In genomic region chr9:21181421-21182220, GRCm38 (mm10) we compare ENCODE assay signal across 8 mouse cellular contexts. TPM values are rescaled to one million over a fixed set of nuclear protein-coding genes. Genes with fewer than 3 reads are reported as not detected.
DNase-seq lines count a peak whose midpoint lies in the region; ATAC-seq and TF ChIP-seq lines count a peak whose summit lies in the region.

No protein-coding gene starts in this region.

- peak; percentile 60 for DNase-seq in gastrocnemius, adult 2 months
- DNase-seq in gastrocnemius, postnatal 36 days, result no peak
- DNase-seq in heart, adult 18-20 months, result peak; percentile 51 to 62
- DNase-seq in right cerebral cortex, postnatal 36 days (ENCODE audit: low spot score in 2 of 2), result no peak
- no peak for DNase-seq in frontal cortex, postnatal 10 days (ENCODE audit: low spot score in 2 of 2)

- H3K9ac ChIP-seq in kidney, embryonic 16.5 days (replicated peaks; ENCODE audit: low read length), result peak overlapping the region; percentile 73

- intact Hi-C loops in gastrocnemius, adult 2 months (cut with DNase I), result no loop called here
- intact Hi-C loops in gastrocnemius, postnatal 36 days (cut with DNase I), result no loop called here

- H3K27ac ChIP-seq in gastrocnemius, adult 2 months, result peak overlapping the region; percentile 76
- peak overlapping the region; percentile 13; the same call in 1 of the 2 replicates for H3K27ac ChIP-seq in kidney, embryonic 16.5 days (ENCODE audit: low read length)

- no peak for TF ChIP-seq CTCF in gastrocnemius, adult 2 months (IDR thresholded peaks at IDR 0.05)

- H3K4me1 ChIP-seq in kidney, embryonic 16.5 days (ENCODE audit: insufficient read depth, low read length), result peaks cover 29% of the 10 kb centered on the region
- H3K4me1 ChIP-seq in megakaryocyte, embryonic 14.5 days, result peaks cover 66% of the 10 kb centered on the region

- peak overlapping the region; percentile 70 for H3K4me2 ChIP-seq in kidney, embryonic 16.5 days (replicated peaks; ENCODE audit: low read depth, low read length)

- H3K36me3 ChIP-seq in kidney, embryonic 16.5 days (ENCODE audit: insufficient read depth, low read length), result no peaks in the 10 kb centered on the region
- peaks cover 13% of the 10 kb centered on the region for H3K36me3 ChIP-seq in megakaryocyte, embryonic 14.5 days (replicated peaks; ENCODE audit: low read length)

- H3K9me3 ChIP-seq in kidney, embryonic 16.5 days (ENCODE audit: low read length), result no peaks in the 10 kb centered on the region
- H3K9me3 ChIP-seq in megakaryocyte, embryonic 14.5 days, result no peaks in the 10 kb centered on the region

- ATAC-seq in activated CD4-positive, CD25-positive, alpha-beta regulatory T cell, adult 4 months, result peak; percentile 34
- ATAC-seq in kidney, embryonic 16.5 days (ENCODE audit: low FRiP score, low TSS enrichment), result peak; percentile 73

- H3K27me3 ChIP-seq in kidney, embryonic 16.5 days (ENCODE audit: insufficient read depth, low read length), result no peaks in the 10 kb centered on the region
- H3K27me3 ChIP-seq in megakaryocyte, embryonic 14.5 days (replicated peaks), result no peaks in the 10 kb centered on the region

- H3K4me3 ChIP-seq in gastrocnemius, adult 2 months, result peak overlapping the region; percentile 66
- H3K4me3 ChIP-seq in kidney, embryonic 16.5 days (ENCODE audit: low read length), result peak overlapping the region; percentile 54
- H3K4me3 ChIP-seq in megakaryocyte, embryonic 14.5 days (replicated peaks), result peak overlapping the region; percentile 93

- WGBS in kidney, embryonic 16.5 days, result 7% methylated on average over 44 of the region's 48 CpGs

RNA-seq across cellular contexts. Expression of gene Pde4a, which starts 16.1 kb away (rescaled TPM):
- 10 to 100 TPM; 39.0 to 66.8 TPM for total RNA-seq in gastrocnemius, adult 2 months (2021)
- 10 to 100 TPM; 42.2 to 53.9 TPM for total RNA-seq in gastrocnemius, postnatal 36 days (2021)
- polyA plus RNA-seq in activated CD4-positive, CD25-positive, alpha-beta regulatory T cell, adult 4 months (2017; shearing (Covaris generic)), result 1 to 10 TPM in 1 of 2 experiments, under 1 TPM in 1; 0.44 to 1.1 TPM
- 10 to 100 TPM; 52.5 to 59.1 TPM for total RNA-seq in heart, adult 18-20 months (2021)
- 14.3 and 15.3 TPM in 2 replicates for polyA plus RNA-seq in kidney, embryonic 16.5 days (2015; fragmentation: Nextera tagmentation; extraction: Ambion mirVana)
- polyA plus RNA-seq in megakaryocyte, embryonic 14.5 days (2012; ENCODE audit: insufficient read depth, low replicate concordance), result 8.2 and 26.2 TPM in 2 replicates

RNA-seq across cellular contexts. Expression of gene Cdc37, which starts 31.8 kb away (rescaled TPM):
- 100 to 1,000 TPM; 116 to 139 TPM for total RNA-seq in gastrocnemius, adult 2 months (2021)
- total RNA-seq in gastrocnemius, postnatal 36 days (2021), result 100 to 1,000 TPM; 123 to 126 TPM
- polyA plus RNA-seq in activated CD4-positive, CD25-positive, alpha-beta regulatory T cell, adult 4 months (2017; shearing (Covaris generic)), result 100 to 1,000 TPM; 102 to 129 TPM
- total RNA-seq in heart, adult 18-20 months (2021), result 100 to 1,000 TPM; 160 to 168 TPM
- 359 and 386 TPM in 2 replicates for polyA plus RNA-seq in kidney, embryonic 16.5 days (2015; fragmentation: Nextera tagmentation; extraction: Ambion mirVana)
- 62.5 and 150 TPM in 2 replicates for polyA plus RNA-seq in megakaryocyte, embryonic 14.5 days (2012; ENCODE audit: insufficient read depth, low replicate concordance)

RNA-seq across cellular contexts. Expression of gene Tyk2, which starts 50.6 kb away (rescaled TPM):
- total RNA-seq in gastrocnemius, adult 2 months (2021), result 1 to 10 TPM; 4.4 to 5.9 TPM
- 1 to 10 TPM; 4.2 to 4.4 TPM for total RNA-seq in gastrocnemius, postnatal 36 days (2021)
- 10 to 100 TPM; 30.0 to 60.9 TPM for polyA plus RNA-seq in activated CD4-positive, CD25-positive, alpha-beta regulatory T cell, adult 4 months (2017; shearing (Covaris generic))
- 10 to 100 TPM in 1 of 2 experiments, 1 to 10 TPM in 1; 8.0 to 10.3 TPM for total RNA-seq in heart, adult 18-20 months (2021)
- 16.1 and 16.3 TPM in 2 replicates for polyA plus RNA-seq in kidney, embryonic 16.5 days (2015; fragmentation: Nextera tagmentation; extraction: Ambion mirVana)
- polyA plus RNA-seq in megakaryocyte, embryonic 14.5 days (2012; ENCODE audit: insufficient read depth, low replicate concordance), result 15.5 and 17.9 TPM in 2 replicates

RNA-seq across cellular contexts. Expression of gene Keap1, which starts 57.5 kb away (rescaled TPM):
- total RNA-seq in gastrocnemius, adult 2 months (2021), result 10 to 100 TPM; 51.3 to 62.3 TPM
- total RNA-seq in gastrocnemius, postnatal 36 days (2021), result 10 to 100 TPM; 56.5 to 58.3 TPM
- 10 to 100 TPM; 16.9 to 30.0 TPM for polyA plus RNA-seq in activated CD4-positive, CD25-positive, alpha-beta regulatory T cell, adult 4 months (2017; shearing (Covaris generic))
- 10 to 100 TPM; 43.1 to 44.5 TPM for total RNA-seq in heart, adult 18-20 months (2021)
- polyA plus RNA-seq in kidney, embryonic 16.5 days (2015; fragmentation: Nextera tagmentation; extraction: Ambion mirVana), result 67.4 and 68.1 TPM in 2 replicates
- polyA plus RNA-seq in megakaryocyte, embryonic 14.5 days (2012; ENCODE audit: insufficient read depth, low replicate concordance), result 47.4 and 49.4 TPM in 2 replicates

Comparison
In these comparisons a context has a peak if more than half of its experiments do, and no peak if none do; other contexts are left out.
1. DNase-seq: peak in gastrocnemius, adult 2 months (single experiment) and heart, adult 18-20 months (2 of 2); none in gastrocnemius, postnatal 36 days (0 of 2), right cerebral cortex, postnatal 36 days (0 of 2) and frontal cortex, postnatal 10 days (0 of 2).
2. Peak in every context shown above with its lines, with median percentiles within 50 percentile points of each other: H3K4me3 ChIP-seq.